9 mouse cellular contexts compared by ENCODE assay signal in the genomic region with DNA sequence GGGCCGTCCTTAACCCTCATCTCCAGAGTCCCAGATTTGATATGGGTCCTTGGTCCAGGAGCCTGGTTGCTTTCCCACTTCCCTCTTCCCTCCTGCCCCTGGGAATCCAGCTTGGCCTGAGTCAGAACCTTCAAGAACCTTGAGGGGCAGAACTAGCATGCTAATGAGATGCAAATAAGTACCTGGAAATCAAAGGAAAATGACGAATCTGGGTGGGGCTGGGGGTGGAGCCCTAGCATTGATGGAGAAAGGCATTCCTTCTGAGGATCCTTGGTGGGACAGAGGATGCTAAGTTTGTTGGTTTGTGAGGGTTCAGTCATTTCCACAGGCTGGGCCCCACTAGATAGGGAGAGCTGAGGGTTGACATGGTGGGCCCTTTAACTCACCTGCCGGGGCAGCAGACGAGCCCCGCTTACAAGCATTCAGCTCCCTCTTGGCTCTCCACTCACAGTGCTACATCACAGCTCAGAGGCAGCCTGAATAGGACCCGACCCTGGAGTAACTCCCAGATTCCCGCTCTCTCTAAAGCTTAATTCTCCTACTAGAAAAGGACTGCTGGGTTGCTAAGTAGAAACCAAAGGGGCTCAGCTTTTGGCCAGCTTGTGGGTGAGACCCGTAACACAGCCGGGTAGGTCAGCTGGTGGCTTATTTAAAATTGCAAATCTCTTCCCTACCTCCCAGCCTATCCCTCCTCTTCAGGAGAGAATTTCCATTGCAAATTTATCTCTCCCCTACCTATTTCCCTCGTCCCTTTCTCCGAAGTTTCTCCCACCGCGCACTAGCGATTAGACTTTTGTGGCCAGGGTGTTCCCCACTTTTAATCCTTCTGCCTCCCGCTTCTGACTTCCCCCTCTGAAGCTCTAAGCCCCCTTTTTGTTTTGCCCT. TPM values are rescaled to one million over a fixed set of nuclear protein-coding genes. Genes with fewer than 3 reads are reported as not detected.
DNase-seq lines count a peak whose midpoint lies in the region; ATAC-seq and TF ChIP-seq lines count a peak whose summit lies in the region.
"Had no signal": no experiment of that assay in that cellular context is flagged by ENCODE, and none has a peak within 500 bp of the region (broad histone marks: within the 10 kb centered on the region; RNA-seq: fewer than 3 reads in every experiment).

No protein-coding gene starts in this region.

- intact Hi-C loops in left cerebral cortex, adult 2 months (cut with DNase I): loop anchor here (1.0 kb wide), 1 partner anchor 52 kb away; no protein-coding TSS in a partner anchor

- H3K9me3 ChIP-seq in embryonic facial prominence, embryonic 15.5 days (replicated peaks): no peaks in the 10 kb centered on the region
- H3K9me3 ChIP-seq in hindbrain, embryonic 16.5 days (ENCODE audit: control insufficient read depth, low read length): no peaks in the 10 kb centered on the region
- no peaks in the 10 kb centered on the region for H3K9me3 ChIP-seq in neural tube, embryonic 14.5 days (ENCODE audit: control insufficient read depth, low read length)

- H3K4me2 ChIP-seq in embryonic facial prominence, embryonic 15.5 days (replicated peaks): no peak overlapping the region; the same call in 1 of the 2 replicates
- H3K4me2 ChIP-seq in hindbrain, embryonic 16.5 days (ENCODE audit: low read length): peak overlapping the region; percentile 23
- peak overlapping the region; percentile 33 for H3K4me2 ChIP-seq in neural tube, embryonic 14.5 days (ENCODE audit: low read depth, low read length)

- H3K4me1 ChIP-seq in embryonic facial prominence, embryonic 15.5 days: peaks cover 30% of the 10 kb centered on the region
- H3K4me1 ChIP-seq in hindbrain, embryonic 16.5 days (ENCODE audit: control insufficient read depth, insufficient read depth, low read depth, low read length): peaks cover 32% of the 10 kb centered on the region
- H3K4me1 ChIP-seq in neural tube, embryonic 14.5 days (ENCODE audit: control insufficient read depth, insufficient read depth, low read length): peaks cover 38% of the 10 kb centered on the region

- H3K9ac ChIP-seq in embryonic facial prominence, embryonic 15.5 days: no peak overlapping the region
- H3K9ac ChIP-seq in hindbrain, embryonic 16.5 days (ENCODE audit: low read depth, low read length): peak overlapping the region; percentile 57; the same call in 1 of the 2 replicates
- H3K9ac ChIP-seq in neural tube, embryonic 14.5 days (replicated peaks; ENCODE audit: low read depth, low read length): peak overlapping the region; percentile 25; the same call in 1 of the 2 replicates

- WGBS in embryonic facial prominence, embryonic 15.5 days: 40% methylated on average over 15 of the region's 15 CpGs
- WGBS in hindbrain, embryonic 16.5 days: 14% methylated on average over 15 of the region's 15 CpGs
- 10% methylated on average over 15 of the region's 15 CpGs for WGBS in neural tube, embryonic 14.5 days

- peak in 1 of 2 experiments; percentile 47 for DNase-seq in left cerebral cortex, adult 2 months (ENCODE audit: extremely low spot score in 1 of 2, low spot score in 2 of 2)
- DNase-seq in left cerebral cortex, adult 18-20 months (ENCODE audit: low spot score in 2 of 2): no peak
- DNase-seq in Muller cell, postnatal 12 days (ENCODE audit: inconsistent ontology term): no peak
- no peak for DNase-seq in embryo, embryonic 9.5 days (ENCODE audit: extremely low spot score)
- DNase-seq: gastrocnemius, postnatal 10 days had no signal

- ATAC-seq in embryonic facial prominence, embryonic 15.5 days (ENCODE audit: insufficient number of reproducible peaks, low FRiP score, low TSS enrichment, low read depth): no peak
- ATAC-seq in hindbrain, embryonic 16.5 days: peak; percentile 32; the same call in 1 of the 2 replicates
- ATAC-seq in neural tube, embryonic 14.5 days (ENCODE audit: low read depth): no peak
- ATAC-seq: lung, postnatal 0 days had no signal

- no peak for TF ChIP-seq CTCF in left cerebral cortex, adult 2 months (IDR thresholded peaks at IDR 0.05)

- 0 out of 2 replicates have a peak, but pooled peaks cover 2% of the 10 kb centered on the region for H3K27me3 ChIP-seq in embryonic facial prominence, embryonic 15.5 days
- no peaks in the 10 kb centered on the region; the same call in 1 of the 2 replicates for H3K27me3 ChIP-seq in hindbrain, embryonic 16.5 days (replicated peaks; ENCODE audit: control insufficient read depth, insufficient read depth, low read length)
- H3K27me3 ChIP-seq in neural tube, embryonic 14.5 days (ENCODE audit: control insufficient read depth, insufficient read depth, low read length): no peaks in the 10 kb centered on the region

- no peak overlapping the region for H3K4me3 ChIP-seq in left cerebral cortex, adult 2 months
- no peak overlapping the region for H3K4me3 ChIP-seq in embryonic facial prominence, embryonic 15.5 days (replicated peaks)
- no peak overlapping the region for H3K4me3 ChIP-seq in hindbrain, embryonic 16.5 days (ENCODE audit: low read length)
- no peak overlapping the region for H3K4me3 ChIP-seq in neural tube, embryonic 14.5 days (ENCODE audit: low read depth, low read length)

- no peaks in the 10 kb centered on the region for H3K36me3 ChIP-seq in embryonic facial prominence, embryonic 15.5 days
- H3K36me3 ChIP-seq in hindbrain, embryonic 16.5 days (ENCODE audit: control insufficient read depth, insufficient read depth, low read length): peaks cover 19% of the 10 kb centered on the region; the same call in 1 of the 2 replicates
- peaks cover 19% of the 10 kb centered on the region for H3K36me3 ChIP-seq in neural tube, embryonic 14.5 days (ENCODE audit: control insufficient read depth, insufficient read depth, low read length)

- peak overlapping the region; percentile 73 for H3K27ac ChIP-seq in left cerebral cortex, adult 2 months
- H3K27ac ChIP-seq in embryonic facial prominence, embryonic 15.5 days (replicated peaks): 0 out of 2 replicates have a peak overlapping the region, but pooled peaks have one; percentile 31
- peak overlapping the region; percentile 86 for H3K27ac ChIP-seq in hindbrain, embryonic 16.5 days (ENCODE audit: low read depth, low read length)
- H3K27ac ChIP-seq in neural tube, embryonic 14.5 days (ENCODE audit: low read depth, low read length): peak overlapping the region; percentile 91

RNA-seq across cellular contexts. Expression of a gene that starts 14.4 kb away (rescaled TPM):
- 10 to 100 TPM; 47.0 to 61.6 TPM for total RNA-seq in left cerebral cortex, adult 2 months (2021)
- total RNA-seq in left cerebral cortex, adult 18-20 months (2021): 10 to 100 TPM; 41.8 to 44.5 TPM
- 4.2 and 5.0 TPM in 2 replicates for polyA plus RNA-seq in embryonic facial prominence, embryonic 15.5 days (2015; fragmentation: Nextera tagmentation; extraction: Ambion mirVana)
- polyA plus RNA-seq in hindbrain, embryonic 16.5 days (2015; fragmentation: Nextera tagmentation; extraction: Ambion mirVana): 18.4 and 20.5 TPM in 2 replicates
- polyA plus RNA-seq in neural tube, embryonic 14.5 days (2014; fragmentation: Nextera tagmentation; extraction: Ambion mirVana): 23.9 and 27.3 TPM in 2 replicates

RNA-seq across cellular contexts. Expression of a gene that starts 16.9 kb away (rescaled TPM):
- 10 to 100 TPM; 18.1 to 22.8 TPM for total RNA-seq in left cerebral cortex, adult 2 months (2021)
- total RNA-seq in left cerebral cortex, adult 18-20 months (2021): 10 to 100 TPM; 22.9 to 23.1 TPM
- 21.5 and 22.4 TPM in 2 replicates for polyA plus RNA-seq in embryonic facial prominence, embryonic 15.5 days (2015; fragmentation: Nextera tagmentation; extraction: Ambion mirVana)
- polyA plus RNA-seq in hindbrain, embryonic 16.5 days (2015; fragmentation: Nextera tagmentation; extraction: Ambion mirVana): 34.4 and 36.1 TPM in 2 replicates
- 29.3 and 32.0 TPM in 2 replicates for polyA plus RNA-seq in neural tube, embryonic 14.5 days (2014; fragmentation: Nextera tagmentation; extraction: Ambion mirVana)

RNA-seq across cellular contexts. Expression of a gene that starts 28.7 kb away (rescaled TPM):
- 1 to 10 TPM; 7.7 to 9.5 TPM for total RNA-seq in left cerebral cortex, adult 2 months (2021)
- 10 to 100 TPM in 1 of 2 experiments, 1 to 10 TPM in 1; 9.5 to 10.2 TPM for total RNA-seq in left cerebral cortex, adult 18-20 months (2021)
- 25.5 and 29.1 TPM in 2 replicates for polyA plus RNA-seq in embryonic facial prominence, embryonic 15.5 days (2015; fragmentation: Nextera tagmentation; extraction: Ambion mirVana)
- polyA plus RNA-seq in hindbrain, embryonic 16.5 days (2015; fragmentation: Nextera tagmentation; extraction: Ambion mirVana): 6.9 and 7.7 TPM in 2 replicates
- polyA plus RNA-seq in neural tube, embryonic 14.5 days (2014; fragmentation: Nextera tagmentation; extraction: Ambion mirVana): 5.4 and 7.0 TPM in 2 replicates

RNA-seq across cellular contexts. Expression of a gene that starts 39.0 kb away (rescaled TPM):
- 100 to 1,000 TPM; 300 to 347 TPM for total RNA-seq in left cerebral cortex, adult 2 months (2021)
- total RNA-seq in left cerebral cortex, adult 18-20 months (2021): 100 to 1,000 TPM; 279 to 305 TPM
- 3.0 and 3.6 TPM in 2 replicates for polyA plus RNA-seq in embryonic facial prominence, embryonic 15.5 days (2015; fragmentation: Nextera tagmentation; extraction: Ambion mirVana)
- 31.8 and 32.3 TPM in 2 replicates for polyA plus RNA-seq in hindbrain, embryonic 16.5 days (2015; fragmentation: Nextera tagmentation; extraction: Ambion mirVana)
- polyA plus RNA-seq in neural tube, embryonic 14.5 days (2014; fragmentation: Nextera tagmentation; extraction: Ambion mirVana): 36.2 and 41.3 TPM in 2 replicates

Comparison
In these comparisons a context has a peak if more than half of its experiments do, and no peak if none do; other contexts are left out.
1. H3K27ac ChIP-seq: peak in every context shown above with its lines; median percentile 91 in neural tube, embryonic 14.5 days; 86 in hindbrain, embryonic 16.5 days; 73 in left cerebral cortex, adult 2 months; 31 in embryonic facial prominence, embryonic 15.5 days.